ENCODE assay signal across 23 mouse cellular contexts in genomic region chr16:36790166-36790565, GRCm38 (mm10). TPM values are rescaled to one million over a fixed set of nuclear protein-coding genes. Genes with fewer than 3 reads are reported as not detected.
DNase-seq lines count a peak whose midpoint lies in the region; ATAC-seq lines count a peak whose summit lies in the region.
"Had no signal": no experiment of that assay in that cellular context is flagged by ENCODE, and none has a peak within 500 bp of the region (broad histone marks: within the 10 kb centered on the region; RNA-seq: fewer than 3 reads in every experiment).

No protein-coding gene starts in this region.

- ATAC-seq in embryonic facial prominence, embryonic 14.5 days (ENCODE audit: low read depth) = peak; percentile 67; the same call in 1 of the 2 replicates
- 0 out of 2 replicates have a peak, but pooled peaks have one; percentile 38 for ATAC-seq in intestine, embryonic 16.5 days
- no peak for ATAC-seq in intestine, embryonic 15.5 days
- ATAC-seq: CD4-positive, CD25-positive, alpha-beta regulatory T cell, adult 4 months; forebrain, embryonic 14.5 days; forebrain, embryonic 16.5 days had no signal

- H3K4me3 ChIP-seq in embryonic facial prominence, embryonic 14.5 days (ENCODE audit: low read depth, low read length) = no peak overlapping the region
- no peak overlapping the region for H3K4me3 ChIP-seq in embryonic facial prominence, embryonic 10.5 days
- no peak overlapping the region for H3K4me3 ChIP-seq in intestine, embryonic 16.5 days (ENCODE audit: low read length)
- no peak overlapping the region for H3K4me3 ChIP-seq in intestine, embryonic 15.5 days (replicated peaks)
- H3K4me3 ChIP-seq: embryonic facial prominence, embryonic 13.5 days; forebrain, embryonic 10.5 days; forebrain, embryonic 12.5 days had no signal

- no peaks in the 10 kb centered on the region for H3K9me3 ChIP-seq in embryonic facial prominence, embryonic 14.5 days (ENCODE audit: control insufficient read depth, low read length)
- H3K9me3 ChIP-seq in embryonic facial prominence, embryonic 10.5 days = no peaks in the 10 kb centered on the region
- H3K9me3 ChIP-seq in intestine, embryonic 16.5 days (ENCODE audit: control insufficient read depth, low read length) = no peaks in the 10 kb centered on the region
- no peaks in the 10 kb centered on the region for H3K9me3 ChIP-seq in intestine, embryonic 15.5 days
- H3K9me3 ChIP-seq: embryonic facial prominence, embryonic 13.5 days; forebrain, embryonic 10.5 days; forebrain, embryonic 12.5 days; G1E had no signal

- 71% methylated on average over 4 of the region's 4 CpGs for WGBS in embryonic facial prominence, embryonic 14.5 days
- WGBS in embryonic facial prominence, embryonic 10.5 days = 80% methylated on average over 4 of the region's 4 CpGs
- 72% methylated on average over 4 of the region's 4 CpGs for WGBS in intestine, embryonic 16.5 days
- 74% methylated on average over 4 of the region's 4 CpGs for WGBS in intestine, embryonic 15.5 days

- no peaks in the 10 kb centered on the region for H3K36me3 ChIP-seq in embryonic facial prominence, embryonic 14.5 days (ENCODE audit: control insufficient read depth, insufficient read depth, low read length)
- H3K36me3 ChIP-seq in embryonic facial prominence, embryonic 10.5 days (replicated peaks) = no peaks in the 10 kb centered on the region
- no peaks in the 10 kb centered on the region for H3K36me3 ChIP-seq in intestine, embryonic 16.5 days (ENCODE audit: control insufficient read depth, insufficient read depth, low read length)
- H3K36me3 ChIP-seq in intestine, embryonic 15.5 days = no peaks in the 10 kb centered on the region
- H3K36me3 ChIP-seq: embryonic facial prominence, embryonic 13.5 days; forebrain, embryonic 10.5 days; forebrain, embryonic 12.5 days; G1E had no signal

- no peak overlapping the region for H3K4me2 ChIP-seq in embryonic facial prominence, embryonic 14.5 days (ENCODE audit: low read depth, low read length)
- no peak overlapping the region for H3K4me2 ChIP-seq in intestine, embryonic 16.5 days (ENCODE audit: low read depth, low read length)
- no peak overlapping the region for H3K4me2 ChIP-seq in intestine, embryonic 15.5 days (replicated peaks)
- H3K4me2 ChIP-seq: embryonic facial prominence, embryonic 13.5 days; forebrain, embryonic 12.5 days had no signal

- H3K9ac ChIP-seq in embryonic facial prominence, embryonic 14.5 days (ENCODE audit: low read depth, low read length) = no peak overlapping the region
- no peak overlapping the region for H3K9ac ChIP-seq in intestine, embryonic 16.5 days (ENCODE audit: low read depth, low read length)
- no peak overlapping the region for H3K9ac ChIP-seq in intestine, embryonic 15.5 days
- H3K9ac ChIP-seq: embryonic facial prominence, embryonic 13.5 days; forebrain, embryonic 12.5 days had no signal

- H3K27ac ChIP-seq in embryonic facial prominence, embryonic 14.5 days (replicated peaks; ENCODE audit: low read depth, low read length) = no peak overlapping the region
- H3K27ac ChIP-seq in embryonic facial prominence, embryonic 10.5 days (replicated peaks) = no peak overlapping the region
- H3K27ac ChIP-seq in intestine, embryonic 16.5 days (ENCODE audit: low read length) = no peak overlapping the region
- H3K27ac ChIP-seq in intestine, embryonic 15.5 days = no peak overlapping the region
- H3K27ac ChIP-seq: embryonic facial prominence, embryonic 13.5 days; forebrain, embryonic 10.5 days; forebrain, embryonic 12.5 days had no signal

- no peaks in the 10 kb centered on the region for H3K4me1 ChIP-seq in embryonic facial prominence, embryonic 14.5 days (ENCODE audit: control insufficient read depth, insufficient read depth, low read length)
- H3K4me1 ChIP-seq in embryonic facial prominence, embryonic 10.5 days = no peaks in the 10 kb centered on the region
- H3K4me1 ChIP-seq in intestine, embryonic 16.5 days (ENCODE audit: control insufficient read depth, insufficient read depth, low read length) = no peaks in the 10 kb centered on the region
- no peaks in the 10 kb centered on the region for H3K4me1 ChIP-seq in intestine, embryonic 15.5 days (replicated peaks)
- H3K4me1 ChIP-seq: forebrain, embryonic 10.5 days; forebrain, embryonic 12.5 days had no signal

- no peaks in the 10 kb centered on the region for H3K27me3 ChIP-seq in embryonic facial prominence, embryonic 14.5 days (replicated peaks; ENCODE audit: control insufficient read depth, insufficient read depth, low read length)
- no peaks in the 10 kb centered on the region for H3K27me3 ChIP-seq in embryonic facial prominence, embryonic 10.5 days (replicated peaks; ENCODE audit: low read depth, poor library complexity, severe bottlenecking)
- H3K27me3 ChIP-seq in intestine, embryonic 16.5 days (replicated peaks; ENCODE audit: control insufficient read depth, insufficient read depth, low read length) = no peaks in the 10 kb centered on the region
- H3K27me3 ChIP-seq in intestine, embryonic 15.5 days (replicated peaks) = no peaks in the 10 kb centered on the region
- H3K27me3 ChIP-seq: CH12.LX; embryonic facial prominence, embryonic 13.5 days; forebrain, embryonic 12.5 days had no signal

- DNase-seq in embryonic facial prominence, embryonic 14.5 days (ENCODE audit: low spot score) = peak; percentile 63
- no peak for DNase-seq in embryonic facial prominence, embryonic 10.5 days (ENCODE audit: low spot score)
- peak; percentile 65 for DNase-seq in fat pad, adult 2 months (ENCODE audit: extremely low read depth, low read depth, low spot score)
- DNase-seq in cerebellum, adult 9-10 months = no peak
- DNase-seq: adrenal gland, adult 2 months; adrenal gland, postnatal 10 days; adrenal gland, postnatal 25 days; B cell, adult 2 months; cerebellum, adult 11 months; cerebellum, adult 18-20 months; cerebellum, adult 8-10 months; cerebellum, postnatal 10 days; cerebellum, postnatal 25 days had no signal

RNA-seq across cellular contexts. Expression of gene Slc15a2, which starts 5.4 kb away (rescaled TPM):
- 7.0 and 10.7 TPM in 2 replicates for polyA plus RNA-seq in embryonic facial prominence, embryonic 14.5 days (2014; fragmentation: Nextera tagmentation; extraction: Ambion mirVana)
- polyA plus RNA-seq in embryonic facial prominence, embryonic 10.5 days (2016; fragmentation: Nextera tagmentation; extraction: Ambion mirVana) = 2.0 and 3.0 TPM in 2 replicates
- polyA plus RNA-seq in intestine, embryonic 16.5 days (2015; fragmentation: Nextera tagmentation; extraction: Ambion mirVana) = 8.5 and 12.0 TPM in 2 replicates
- 4.9 and 6.6 TPM in 2 replicates for polyA plus RNA-seq in intestine, embryonic 15.5 days (2015; fragmentation: Nextera tagmentation; extraction: Ambion mirVana)

RNA-seq across cellular contexts. Expression of gene Iqcb1, which starts 38.0 kb away (rescaled TPM):
- polyA plus RNA-seq in embryonic facial prominence, embryonic 14.5 days (2014; fragmentation: Nextera tagmentation; extraction: Ambion mirVana) = 32.2 and 37.9 TPM in 2 replicates
- polyA plus RNA-seq in embryonic facial prominence, embryonic 10.5 days (2016; fragmentation: Nextera tagmentation; extraction: Ambion mirVana) = 69.2 and 74.6 TPM in 2 replicates
- 19.1 and 20.6 TPM in 2 replicates for polyA plus RNA-seq in intestine, embryonic 16.5 days (2015; fragmentation: Nextera tagmentation; extraction: Ambion mirVana)
- polyA plus RNA-seq in intestine, embryonic 15.5 days (2015; fragmentation: Nextera tagmentation; extraction: Ambion mirVana) = 25.1 and 27.2 TPM in 2 replicates

Comparison
In these comparisons a context has a peak if more than half of its experiments do, and no peak if none do; other contexts are left out.
1. DNase-seq: peak in embryonic facial prominence, embryonic 14.5 days (single experiment) and fat pad, adult 2 months (single experiment); none in embryonic facial prominence, embryonic 10.5 days (single experiment) and cerebellum, adult 9-10 months (single experiment).